Mouse (Mus musculus) gastrocnemius, postnatal 36 days (tissue): ENCODE results near the gene Prkab1. TPM values are rescaled to one million over a fixed set of nuclear protein-coding genes. Genes with fewer than 3 reads are reported as not detected.

ENCODE experiments used
- DNase-seq, 2 experiments: peaks; one replicate each; pipeline ENCODE4 v3.0.0; 2022
- intact Hi-C: fragments of 180-260 bp; cut with DNase I; formaldehyde crosslinking; loops from one replicate; pipeline ENCODE4 v1.15.1; 2025
- total RNA-seq, 2 experiments: library from RNA; stranded (reverse); gene quantifications; 2 replicates each; pipeline ENCODE4 v1.2.3; 2021

Gene Prkab1
- total RNA-seq, 2 experiments from 2014 or later, result 9.5 to 12.6 TPM

DNA sequence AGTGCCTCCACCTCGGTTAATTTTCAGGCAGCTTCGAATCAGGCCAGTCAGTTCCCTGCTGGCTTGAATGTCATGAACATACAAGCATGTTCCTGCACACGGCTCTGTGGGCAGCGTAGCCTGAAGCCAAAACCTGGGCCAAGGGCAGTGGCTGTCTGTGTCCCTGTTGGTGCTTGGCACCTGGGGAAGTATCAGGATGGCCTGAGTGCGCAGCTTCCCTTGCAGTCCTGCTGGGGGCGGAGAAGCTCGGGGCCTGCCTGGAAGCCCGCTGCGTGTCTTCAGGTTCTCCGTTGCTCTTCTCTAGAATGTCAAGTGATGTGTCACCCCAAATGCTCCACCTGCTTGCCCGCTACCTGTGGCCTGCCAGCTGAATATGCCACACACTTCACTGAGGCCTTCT lies 39.2 kb downstream of the Prkab1 start:
- intact Hi-C loops, result no loop called here
- DNase-seq, result no peak

DNA sequence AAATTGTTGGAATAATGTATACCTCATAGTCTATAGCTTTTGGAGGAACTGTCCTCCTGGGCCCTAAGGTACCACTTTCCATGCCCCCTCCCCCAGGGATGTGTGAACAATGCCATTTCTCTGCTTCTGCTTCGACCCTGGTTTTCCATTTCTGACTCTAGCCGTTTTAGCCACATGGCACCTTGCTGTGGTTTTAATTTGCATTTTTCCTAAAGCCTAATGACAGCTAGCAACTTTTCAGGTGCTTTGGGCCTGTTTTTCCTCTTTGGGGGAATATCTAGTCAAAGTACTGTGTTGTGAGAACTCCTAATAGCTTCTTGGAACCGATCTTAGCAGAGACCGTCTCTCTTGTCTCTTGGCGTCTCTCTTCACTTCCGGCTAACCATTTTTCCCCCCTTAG lies 39.9 kb downstream of the Prkab1 start:
- no peak for DNase-seq
- intact Hi-C loops, result no loop called here

GRCm38 (mm10) chr5:115982671-115983373 lies 41.5 kb downstream of the Prkab1 start:
- intact Hi-C loops, result no loop called here
- no peak for DNase-seq

DNA sequence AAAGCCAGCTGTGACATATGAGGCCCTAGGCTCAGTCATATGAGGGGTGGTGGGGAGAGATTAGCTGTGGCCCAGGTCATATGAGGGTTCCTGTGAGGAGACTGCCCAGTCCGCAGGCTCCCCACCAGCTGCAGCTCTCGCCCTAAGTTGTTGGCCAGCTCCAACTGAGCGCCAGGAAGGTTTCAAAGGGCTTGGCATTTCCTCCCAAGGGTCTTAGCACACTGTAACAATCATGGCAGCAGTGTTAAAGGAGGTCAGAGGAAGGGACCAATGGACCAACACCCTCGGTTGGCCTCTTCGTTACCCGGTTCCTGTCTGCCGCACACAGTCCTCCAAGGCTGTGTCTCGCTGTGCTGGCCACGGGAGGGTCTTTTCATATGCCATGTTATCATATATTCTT lies 43.8 kb downstream of the Prkab1 start:
- intact Hi-C loops, result no loop called here
- DNase-seq, result no peak

DNA sequence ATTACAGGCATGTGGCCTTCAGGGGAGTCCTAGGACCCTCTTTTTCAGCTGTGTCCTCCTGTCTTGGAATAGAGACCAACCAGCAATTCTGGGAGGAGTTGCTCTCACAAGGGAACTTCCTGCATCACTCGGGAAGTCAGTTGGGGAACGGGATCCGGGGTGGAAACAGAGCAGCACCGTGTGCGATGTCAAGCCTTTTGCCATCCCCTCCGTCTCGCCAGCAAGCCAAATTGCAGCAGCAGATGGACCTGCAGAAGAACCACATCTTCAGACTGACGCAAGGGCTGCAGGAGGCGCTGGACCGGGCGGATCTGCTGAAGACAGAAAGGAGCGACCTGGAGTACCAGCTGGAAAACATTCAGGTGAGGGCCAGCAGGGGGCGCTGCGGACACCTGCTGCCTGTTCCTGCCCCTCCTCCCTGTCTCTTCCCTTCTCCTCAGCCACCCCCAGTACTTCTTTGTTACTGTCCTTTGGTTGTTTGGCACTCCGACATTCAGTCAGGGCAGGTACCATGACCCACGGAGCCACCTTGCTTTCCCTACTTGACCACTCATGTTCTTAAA lies 45.1 kb downstream of the Prkab1 start:
- no peak for DNase-seq
- intact Hi-C loops, result no loop called here

- DNase-seq, result no peak
- intact Hi-C loops, result no loop called here
Measured at GRCm38 (mm10) chr5:115978255-115978654, 46.1 kb downstream of the Prkab1 start.

GRCm38 (mm10) chr5:115977757-115978156 lies 46.6 kb downstream of the Prkab1 start:
- intact Hi-C loops, result no loop called here
- DNase-seq, result no peak

DNA sequence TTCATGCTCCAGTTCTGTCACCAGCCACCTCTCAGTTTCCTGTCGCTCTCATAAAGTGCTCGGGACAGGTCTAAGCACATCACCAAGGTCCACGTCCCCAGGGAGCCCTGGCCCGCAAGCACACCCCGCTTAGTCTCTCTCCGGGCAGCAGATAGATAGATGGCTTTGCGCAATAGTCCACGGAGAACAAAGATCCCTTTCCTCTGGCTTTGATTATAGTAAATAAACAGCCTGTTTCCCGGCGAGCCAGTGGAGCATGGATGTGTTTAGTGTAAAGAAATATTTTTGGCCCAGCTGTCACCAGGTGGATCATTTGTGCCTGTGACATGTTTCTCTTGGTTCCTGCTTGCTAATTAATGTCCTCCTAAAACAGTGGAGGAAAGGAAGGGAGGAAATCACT lies 47.0 kb downstream of the Prkab1 start:
- intact Hi-C loops, result no loop called here
- no peak for DNase-seq

DNA sequence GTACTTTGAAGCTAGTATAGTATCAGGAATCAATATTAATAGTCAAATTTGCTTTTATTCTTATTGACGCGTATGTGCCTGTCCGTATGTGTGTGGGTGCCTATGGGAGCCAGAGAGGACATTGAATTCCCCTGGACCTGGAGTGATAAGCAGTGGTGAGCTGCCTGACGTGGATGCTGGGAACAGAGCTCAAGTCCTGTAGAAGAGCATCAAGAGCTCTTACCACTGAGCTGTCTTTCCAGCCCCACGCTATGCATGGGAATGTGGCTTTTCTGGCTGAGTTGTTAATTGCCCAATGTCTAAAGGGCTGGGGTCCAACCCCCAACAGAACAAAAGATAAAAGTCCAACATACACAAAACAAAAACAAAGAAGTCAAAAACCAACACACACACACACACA lies 47.9 kb downstream of the Prkab1 start:
- no peak for DNase-seq
- intact Hi-C loops, result no loop called here

- intact Hi-C loops, result no loop called here
- DNase-seq, result no peak
Measured at GRCm38 (mm10) chr5:115975672-115976071, 48.6 kb downstream of the Prkab1 start.

- no peak for DNase-seq
- intact Hi-C loops, result no loop called here
Measured at GRCm38 (mm10) chr5:115971236-115971635, 53.1 kb downstream of the Prkab1 start.

Other genes with a start within 250 kb of the Prkab1 start
- gene Cit, start 179.2 kb downstream of the Prkab1 start, total RNA-seq, result 1 to 10 TPM in 1 of 2 experiments, under 1 TPM in 1; 0.69 to 1.2 TPM
- gene Tmem233, start 58.7 kb upstream of the Prkab1 start, total RNA-seq, result 100 to 1,000 TPM; 103 to 120 TPM